Mouse (Mus musculus) kidney, postnatal 25 days (tissue): ENCODE measurements around the gene Sec31a.

ENCODE experiments used
- DNase-seq, 2 experiments: peaks; one replicate each; pipeline ENCODE4 v3.0.0; 2021; ENCODE audit warnings: mixed read lengths in 2 of 2

The Sec31a gene

DNA sequence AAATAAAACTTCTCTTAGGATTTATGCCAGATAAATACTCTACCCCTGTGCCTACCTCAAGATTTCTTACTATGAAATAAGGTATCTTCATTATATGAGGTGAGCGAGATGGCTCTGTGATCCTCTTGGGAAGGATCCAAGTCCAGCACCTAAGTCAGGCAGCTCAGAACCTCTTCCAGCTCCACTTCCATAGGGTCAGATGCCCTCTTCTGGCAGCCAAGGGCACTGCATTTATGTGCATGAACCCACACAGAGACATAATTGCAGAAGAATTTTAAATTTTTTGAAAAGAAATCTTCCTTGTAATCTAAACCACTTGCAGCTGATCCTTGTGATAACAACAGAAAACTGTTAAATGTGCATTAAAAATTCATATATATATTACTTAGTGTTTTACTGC lies 70.9 kb downstream of the Sec31a start:
- DNase-seq = peak in 1 of 2 experiments; percentile 16

DNA sequence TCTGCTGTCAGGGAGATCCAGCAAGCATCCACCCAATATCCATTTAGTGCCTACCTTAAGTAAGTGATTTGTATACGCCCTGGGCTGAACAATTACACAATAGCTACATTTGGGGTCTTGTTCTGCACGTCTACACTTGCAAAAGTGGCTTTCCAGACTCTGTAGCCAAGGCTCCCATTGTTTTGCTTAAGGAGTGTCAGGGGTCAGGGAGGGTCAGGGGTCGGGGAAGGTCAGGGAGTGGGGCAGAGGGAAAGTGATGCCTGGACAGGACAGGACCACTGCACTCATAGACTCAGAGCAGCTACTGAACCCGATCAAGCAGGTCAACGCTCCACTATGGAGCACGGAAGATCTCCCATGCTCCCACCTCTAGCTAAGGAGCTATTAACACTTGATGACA lies 72.9 kb downstream of the Sec31a start:
- DNase-seq = no peak

DNA sequence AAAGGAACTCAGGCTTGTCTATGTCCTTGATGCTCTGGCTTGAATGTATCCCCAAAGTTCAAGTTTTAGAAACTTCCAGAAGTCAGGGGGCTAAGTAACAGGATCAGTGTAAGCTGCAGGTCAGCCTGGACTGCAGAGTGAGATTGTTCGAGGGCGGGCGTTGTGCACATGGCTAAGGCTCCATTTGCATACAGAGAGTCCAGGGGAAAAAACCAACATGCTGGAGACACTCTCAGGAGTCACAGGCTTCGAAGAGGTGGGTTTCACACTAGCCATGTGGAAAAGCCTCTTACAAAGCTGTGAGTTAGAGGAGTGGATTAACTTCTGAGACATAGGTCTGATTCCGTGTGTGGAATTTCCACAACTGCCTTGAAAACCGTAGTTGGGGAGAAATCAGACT lies 73.6 kb downstream of the Sec31a start:
- DNase-seq = no peak

- no peak for DNase-seq
These were observed 75.0 kb downstream of the Sec31a start for GRCm38 (mm10) chr5:100341042-100341441.

- DNase-seq = no peak
These were observed 78.2 kb downstream of the Sec31a start for GRCm38 (mm10) chr5:100337852-100338251.

DNA sequence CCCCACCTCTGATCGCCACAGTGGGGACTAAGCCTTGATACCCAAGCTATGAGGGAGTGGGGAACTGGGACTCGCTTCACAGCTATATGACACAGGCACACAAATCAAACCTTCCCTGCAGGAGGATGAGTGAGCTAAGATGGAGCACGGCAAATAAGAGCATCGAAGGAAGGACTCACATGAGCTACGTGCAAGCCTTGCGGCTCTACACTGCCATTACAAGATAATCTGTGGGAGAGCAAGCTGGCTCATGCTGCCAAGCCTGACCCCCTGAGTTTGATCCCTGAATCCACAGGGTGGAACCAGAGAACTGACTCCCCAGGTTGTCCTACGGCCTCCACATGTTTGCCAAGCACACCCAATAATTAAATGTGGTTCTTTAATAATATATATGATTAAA lies 79.2 kb downstream of the Sec31a start:
- no peak for DNase-seq

GRCm38 (mm10) chr5:100335581-100336080 lies 80.4 kb downstream of the Sec31a start:
- no peak for DNase-seq

- DNase-seq = no peak
These were observed 81.3 kb downstream of the Sec31a start for GRCm38 (mm10) chr5:100334686-100335085.

- DNase-seq = no peak
These were observed 82.2 kb downstream of the Sec31a start for GRCm38 (mm10) chr5:100333607-100334380.

GRCm38 (mm10) chr5:100332300-100333004 lies 83.6 kb downstream of the Sec31a start:
- DNase-seq = no peak

DNA sequence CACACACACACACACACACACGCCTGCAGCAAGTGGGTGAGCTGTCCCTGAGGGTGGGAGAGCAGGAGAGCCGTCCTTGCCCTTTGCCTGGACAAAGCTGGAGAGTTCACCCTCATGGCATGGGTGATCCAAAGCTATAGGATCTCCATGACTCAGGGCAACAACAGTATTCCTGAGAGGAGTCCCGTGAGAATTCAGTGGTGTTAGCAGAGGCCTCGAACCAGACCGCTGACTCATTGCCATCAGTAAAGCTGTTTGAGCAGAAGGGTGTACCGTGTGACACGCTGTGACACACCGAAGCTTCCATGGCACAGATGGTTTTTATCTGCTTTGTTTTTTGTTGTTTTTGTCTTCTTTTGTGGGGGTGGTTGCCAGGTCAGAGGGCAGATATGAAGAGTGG lies 84.4 kb downstream of the Sec31a start:
- no peak for DNase-seq

GRCm38 (mm10) chr5:100322081-100322480 lies 94.0 kb downstream of the Sec31a start:
- DNase-seq = peak; percentile 77 to 82

GRCm38 (mm10) chr5:100317842-100318241 lies 98.2 kb downstream of the Sec31a start:
- DNase-seq = no peak

- no peak for DNase-seq
These were observed 99.0 kb downstream of the Sec31a start for GRCm38 (mm10) chr5:100317010-100317409.

GRCm38 (mm10) chr5:100315646-100316045 lies 100.4 kb downstream of the Sec31a start:
- DNase-seq = no peak

DNA sequence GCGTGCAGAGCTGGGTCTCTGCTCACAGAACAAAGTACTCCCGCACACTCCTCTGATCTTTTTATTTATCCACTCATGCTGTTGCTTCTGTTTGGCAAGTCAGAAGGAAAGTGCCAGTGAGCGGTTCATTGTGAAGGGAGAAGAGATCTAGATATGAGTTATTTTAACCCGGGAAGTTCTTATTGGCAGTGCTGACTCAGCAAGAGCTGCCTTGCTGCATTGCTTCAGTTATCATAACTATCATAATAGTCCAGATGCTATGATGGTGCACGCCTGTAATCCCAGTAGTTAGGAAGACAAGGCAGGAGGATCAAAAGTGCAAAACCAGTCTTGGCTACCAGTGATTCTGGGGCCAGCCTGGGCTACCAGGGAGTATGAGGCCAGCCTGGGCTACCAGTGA lies 103.6 kb downstream of the Sec31a start:
- no peak for DNase-seq
